Mouse (Mus musculus) hindbrain, embryonic 14.5 days (tissue): ENCODE measurements around the gene Gas7. TPM values are rescaled to one million over a fixed set of nuclear protein-coding genes. Genes with fewer than 3 reads are reported as not detected.

ENCODE experiments used
- ATAC-seq: fragments of 200-750 bp; cut with Nextera tagmentation; 2 replicates; pipeline ENCODE4 v1.8.0; 2017; ENCODE audit warnings: moderate number of reproducible peaks, mild to moderate bottlenecking, moderate TSS enrichment, moderate library complexity; ENCODE audit not compliant: low FRiP score
- DNase-seq: peaks from one replicate; pipeline ENCODE4 v3.0.0-alpha.2; 2015; ENCODE audit warnings: low spot score
- H3K27ac ChIP-seq: fragments of 300-500 bp; sonication (generic); 2 replicates; pipeline ENCODE4 v1.5.1; 2014; ENCODE audit warnings: mild to moderate bottlenecking, moderate library complexity
- H3K27me3 ChIP-seq: fragments of 300-500 bp; sonication (generic); 2 replicates; pipeline ENCODE4 v1.6.1; 2014; ENCODE audit warnings: mild to moderate bottlenecking, low read length, mixed read lengths; ENCODE audit not compliant: control insufficient read depth, insufficient read depth
- H3K36me3 ChIP-seq: fragments of 300-500 bp; sonication (generic); replicated peaks from 2 replicates; pipeline ENCODE4 v1.6.1; 2014; ENCODE audit not compliant: control insufficient read depth, insufficient read depth
- H3K4me1 ChIP-seq: fragments of 300-500 bp; sonication (generic); replicated peaks from 2 replicates; pipeline ENCODE4 v1.6.1; 2014; ENCODE audit warnings: antibody characterized with exemption, low read length, mixed read lengths; ENCODE audit not compliant: control insufficient read depth, insufficient read depth
- H3K4me2 ChIP-seq: fragments of 300-500 bp; sonication (generic); replicated peaks from 2 replicates; pipeline ENCODE4 v1.6.1; 2014; ENCODE audit warnings: mild to moderate bottlenecking, moderate library complexity
- H3K4me3 ChIP-seq: fragments of 300-500 bp; sonication (generic); replicated peaks from 2 replicates; pipeline ENCODE4 v1.5.1; 2014; ENCODE audit warnings: mild to moderate bottlenecking, low read length
- H3K9ac ChIP-seq: fragments of 300-500 bp; sonication (generic); 2 replicates; pipeline ENCODE4 v1.6.1; 2014
- H3K9me3 ChIP-seq: fragments of 300-500 bp; sonication (generic); 2 replicates; pipeline ENCODE4 v1.6.1; 2016; ENCODE audit warnings: low read length; ENCODE audit not compliant: control insufficient read depth
- WGBS: fragments of 180-500 bp; shearing (Covaris S2); extraction: QIAGEN DNeasy Blood & Tissue Kit; methylation state at CpG from one replicate; pipeline ENCODE4 v1.1.7; 2014; 5-methylcytosine and 5-hydroxymethylcytosine counted together
- polyA plus RNA-seq: library from polyadenylated mRNA; unstranded; fragments of >200 nt; fragmentation: Nextera tagmentation; extraction: Ambion mirVana; gene quantifications from 2 replicates; pipeline ENCODE4 v1.2.1, GENCODE M21; 2014

Gas7 gene
- polyA plus RNA-seq, 1 experiment from 2014 or later = 19.4 TPM

DNA sequence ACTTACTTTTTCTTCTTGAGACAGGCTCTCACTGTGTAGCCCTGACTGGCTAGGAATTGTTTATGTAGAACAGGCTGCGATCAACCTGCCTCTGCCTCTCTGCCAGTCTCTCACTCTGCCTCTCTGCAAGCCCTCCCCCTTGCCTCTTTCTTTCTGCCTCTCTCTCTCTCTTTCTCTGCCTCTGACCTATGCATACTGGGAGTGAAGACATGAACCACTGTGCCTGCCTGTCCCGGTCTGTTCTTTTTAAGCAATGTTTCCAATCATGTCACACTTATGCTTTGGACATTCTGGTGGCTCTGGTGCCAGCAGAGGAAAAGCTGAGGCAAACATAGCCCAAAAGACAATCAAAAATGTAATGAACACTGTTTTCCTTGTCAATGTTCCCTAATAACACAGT, 69.5 kb downstream of the Gas7 start:
- no peaks in the 10 kb centered on the region for H3K27me3 ChIP-seq
- 56% methylated on average over 2 of the region's 2 CpGs for WGBS
- H3K36me3 ChIP-seq = no peaks in the 10 kb centered on the region
- DNase-seq (no peak), ATAC-seq (no peak)
- H3K27ac ChIP-seq = no peak overlapping the region
- H3K9ac ChIP-seq = no peak overlapping the region
- H3K4me2 ChIP-seq = no peak overlapping the region
- H3K9me3 ChIP-seq = no peaks in the 10 kb centered on the region
- no peak overlapping the region for H3K4me3 ChIP-seq
- no peaks in the 10 kb centered on the region for H3K4me1 ChIP-seq

DNA sequence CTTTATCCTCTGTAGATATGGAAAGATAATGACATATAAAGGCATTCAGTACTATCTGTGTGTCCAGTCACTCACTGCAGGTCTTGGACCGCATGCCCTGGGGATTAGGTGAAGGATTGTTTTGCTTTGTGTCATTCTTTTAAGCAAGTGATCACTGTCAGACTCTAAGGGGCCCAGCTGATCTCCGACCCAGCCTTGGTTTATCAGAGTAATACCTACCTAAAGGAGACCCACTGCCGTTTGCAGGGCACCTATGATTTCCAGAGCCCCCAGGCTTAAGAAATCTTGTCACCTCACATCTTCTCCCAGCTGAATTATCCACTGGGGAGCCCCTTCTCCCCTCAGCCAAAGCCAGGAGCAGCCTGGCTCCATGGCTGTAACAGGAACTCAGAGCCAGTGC, 70.6 kb downstream of the Gas7 start:
- Histone ChIP-seq H3K27me3 (no peaks in the 10 kb centered on the region), H3K4me1 (no peaks in the 10 kb centered on the region), H3K4me2 (no peak overlapping the region), H3K9me3 (no peaks in the 10 kb centered on the region), H3K27ac (no peak overlapping the region), H3K36me3 (no peaks in the 10 kb centered on the region), H3K9ac (no peak overlapping the region), H3K4me3 (no peak overlapping the region)
- ATAC-seq = no peak
- WGBS = 72% methylated on average over 3 of the region's 3 CpGs
- no peak for DNase-seq

DNA sequence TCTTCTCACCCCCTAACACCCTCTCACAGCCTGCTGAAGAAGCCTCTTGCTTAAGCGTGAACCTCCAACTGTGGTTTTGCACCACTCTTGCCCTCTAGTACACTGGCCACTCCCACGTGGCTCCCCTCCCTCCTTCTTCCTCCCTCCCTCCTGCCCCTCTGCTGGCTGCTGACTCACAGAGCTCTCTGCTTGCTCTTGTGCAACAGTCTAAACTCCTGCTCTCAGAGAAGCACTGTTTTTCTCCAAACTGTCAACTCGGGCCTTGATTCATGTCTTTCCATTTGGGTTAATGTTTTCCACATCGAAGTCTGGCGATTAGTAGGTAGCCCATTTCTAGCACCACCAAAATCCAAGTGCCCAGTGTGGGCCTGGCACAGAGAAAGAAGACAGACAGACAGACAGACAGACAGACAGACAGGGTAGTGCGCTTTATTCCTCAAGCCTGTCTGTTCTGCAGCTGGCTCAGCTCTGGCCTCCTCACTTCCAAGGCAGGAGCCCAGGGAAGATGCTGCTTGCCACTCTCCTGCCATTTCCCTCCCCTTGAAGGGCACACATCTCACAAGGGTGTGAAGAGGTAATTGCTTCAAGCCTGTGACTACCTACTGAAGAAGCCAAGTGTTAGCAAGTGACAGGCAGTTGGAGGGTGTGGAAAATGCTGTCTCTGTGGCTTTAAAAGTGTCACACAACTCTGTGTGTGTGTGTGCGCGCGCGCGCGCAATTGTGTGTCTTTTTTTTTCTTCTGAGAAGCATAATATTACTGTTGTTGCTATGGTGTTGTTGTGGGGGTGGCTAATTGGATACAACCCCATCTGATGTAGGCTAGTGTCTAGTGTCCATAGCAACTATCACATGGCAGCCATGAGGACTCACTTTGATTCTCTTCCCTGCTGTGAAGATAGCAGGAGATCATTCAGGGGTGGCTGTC, 71.6 kb downstream of the Gas7 start:
- Histone ChIP-seq H3K36me3 (no peaks in the 10 kb centered on the region), H3K27me3 (no peaks in the 10 kb centered on the region), H3K4me2 (no peak overlapping the region), H3K9me3 (no peaks in the 10 kb centered on the region), H3K9ac (no peak overlapping the region), H3K4me3 (no peak overlapping the region), H3K4me1 (no peaks in the 10 kb centered on the region), H3K27ac (no peak overlapping the region)
- ATAC-seq (no peak), DNase-seq (no peak)
- 81% methylated on average over 12 of the region's 12 CpGs for WGBS

DNA sequence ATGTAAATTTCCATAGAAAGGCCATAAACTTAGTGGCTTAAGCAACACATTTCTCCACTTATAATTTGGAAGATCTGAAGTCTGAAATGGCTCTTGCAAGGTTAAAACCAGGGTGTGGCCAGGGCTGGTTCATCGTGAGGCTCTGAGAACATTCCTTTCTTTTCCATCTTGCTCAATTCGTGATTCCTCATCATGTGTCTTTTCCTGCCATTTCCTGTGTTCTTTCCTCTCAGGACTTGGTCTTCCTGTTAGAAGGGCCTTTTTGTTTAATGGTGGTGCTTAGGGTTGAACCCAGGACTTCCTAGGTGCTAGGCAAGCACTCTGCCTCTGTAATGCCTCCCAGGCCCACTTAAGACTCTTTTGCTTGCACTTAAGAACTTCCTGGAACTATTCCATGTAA, 76.0 kb downstream of the Gas7 start:
- no peak for DNase-seq
- Histone ChIP-seq H3K4me1 (no peaks in the 10 kb centered on the region), H3K9me3 (no peaks in the 10 kb centered on the region), H3K27ac (no peak overlapping the region), H3K4me2 (no peak overlapping the region), H3K36me3 (no peaks in the 10 kb centered on the region), H3K9ac (no peak overlapping the region), H3K4me3 (no peak overlapping the region), H3K27me3 (no peaks in the 10 kb centered on the region)
- ATAC-seq = no peak
- 86% methylated on average over 2 of the region's 2 CpGs for WGBS

DNA sequence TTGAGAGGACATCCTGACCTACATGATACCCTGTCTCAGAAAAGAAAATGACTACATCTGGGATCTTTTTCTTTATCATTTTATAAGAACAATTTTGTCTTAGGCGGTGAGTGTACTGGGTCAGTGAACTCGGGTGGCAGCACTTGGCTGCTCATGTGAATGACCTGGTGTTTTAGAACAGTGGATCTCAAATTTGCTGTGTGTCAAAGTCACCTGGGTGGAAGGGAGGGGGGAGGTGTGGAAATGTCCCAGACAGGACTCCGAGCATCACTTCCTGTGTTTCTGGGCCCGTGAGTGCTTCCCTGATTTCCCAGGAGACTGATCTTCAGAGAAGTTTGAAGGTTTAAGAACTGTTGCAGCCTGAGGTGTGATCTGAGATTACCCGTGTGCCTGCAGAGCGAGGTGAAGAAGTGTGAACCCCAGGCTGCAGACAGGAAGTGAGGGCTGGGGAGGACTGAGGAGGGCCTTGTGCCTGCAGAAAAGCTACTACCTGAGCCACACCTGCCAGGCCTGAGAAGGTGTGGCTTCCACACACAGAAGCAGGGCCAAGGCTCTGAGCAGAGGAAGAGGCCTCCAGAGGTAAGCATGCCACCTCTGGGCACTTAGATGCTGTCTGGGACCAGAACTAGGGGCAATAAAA, 76.8 kb downstream of the Gas7 start:
- ATAC-seq = no peak
- WGBS = 83% methylated on average over 6 of the region's 6 CpGs
- DNase-seq = no peak
- Histone ChIP-seq H3K9ac (no peak overlapping the region), H3K27me3 (no peaks in the 10 kb centered on the region), H3K4me2 (no peak overlapping the region), H3K9me3 (no peaks in the 10 kb centered on the region), H3K4me3 (no peak overlapping the region), H3K36me3 (no peaks in the 10 kb centered on the region), H3K4me1 (no peaks in the 10 kb centered on the region), H3K27ac (no peak overlapping the region)

DNA sequence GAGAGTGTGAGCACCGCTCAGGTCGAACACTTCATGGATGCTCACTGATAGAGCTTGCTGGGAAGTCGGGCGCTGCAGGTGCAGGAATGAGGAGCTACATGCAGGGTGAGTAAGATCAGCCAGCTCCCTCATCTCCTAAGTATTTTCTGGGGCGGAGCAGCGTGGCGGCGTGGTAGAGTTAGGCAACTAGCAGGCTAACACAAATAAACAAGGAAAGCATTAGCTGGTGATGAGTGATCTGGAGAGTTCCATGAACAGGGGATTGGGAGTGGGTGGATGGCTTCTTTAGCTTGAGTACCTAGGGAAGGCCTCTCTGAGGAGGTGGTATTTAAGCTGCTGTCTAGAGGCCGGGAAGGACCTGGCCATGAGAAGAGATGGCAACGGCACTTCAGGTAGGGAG, 77.5 kb downstream of the Gas7 start:
- 88% methylated on average over 10 of the region's 10 CpGs for WGBS
- Histone ChIP-seq H3K4me1 (no peaks in the 10 kb centered on the region), H3K27me3 (no peaks in the 10 kb centered on the region), H3K36me3 (no peaks in the 10 kb centered on the region), H3K9me3 (no peaks in the 10 kb centered on the region), H3K27ac (no peak overlapping the region), H3K4me2 (no peak overlapping the region), H3K4me3 (no peak overlapping the region), H3K9ac (no peak overlapping the region)
- no peak for DNase-seq
- no peak for ATAC-seq

DNA sequence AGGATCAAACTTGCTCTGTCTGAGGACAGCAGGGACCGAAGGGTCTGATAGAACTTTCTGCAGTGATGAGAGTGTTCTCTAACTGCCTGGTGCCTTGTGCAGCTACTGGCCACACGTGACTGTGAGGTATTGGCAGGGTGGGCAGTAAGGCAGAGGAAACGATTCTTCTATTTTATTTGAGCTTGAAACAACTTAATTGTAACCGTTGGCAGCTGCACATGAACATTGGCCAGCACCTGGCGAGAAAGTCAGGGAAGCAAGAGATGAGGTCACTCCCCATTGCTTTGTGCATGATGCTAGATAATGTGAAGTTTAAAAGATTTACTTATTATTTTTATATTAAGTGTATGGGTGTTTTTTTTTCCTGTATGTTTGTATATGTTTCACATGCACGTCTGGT, 77.9 kb downstream of the Gas7 start:
- no peak for ATAC-seq

DNA sequence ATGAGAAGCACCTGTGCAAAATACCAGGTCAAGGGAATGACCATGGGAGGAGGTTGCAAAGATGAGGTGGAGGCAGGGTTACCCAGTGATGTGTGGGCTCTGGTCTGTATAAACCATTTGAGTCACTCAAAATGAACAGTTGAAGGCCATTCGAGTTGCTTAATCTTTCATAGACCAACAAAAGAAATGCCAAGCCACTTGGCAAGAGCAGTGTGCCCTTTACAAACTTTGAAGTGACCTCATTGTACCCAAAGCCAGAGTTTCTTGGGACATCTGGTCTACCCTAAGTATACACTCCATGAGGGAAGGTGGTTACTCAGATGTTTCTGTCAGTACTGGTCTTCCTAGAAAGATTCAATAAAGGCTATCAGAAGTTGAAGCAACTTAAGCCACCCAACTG, 80.5 kb downstream of the Gas7 start:
- no peak overlapping the region for H3K9ac ChIP-seq
- H3K36me3 ChIP-seq = no peaks in the 10 kb centered on the region
- H3K27ac ChIP-seq = no peak overlapping the region
- no peak overlapping the region for H3K4me2 ChIP-seq
- no peak overlapping the region for H3K4me3 ChIP-seq
- DNase-seq (no peak), ATAC-seq (no peak)
- WGBS = 82% methylated on average over 1 of the region's 1 CpGs
- H3K4me1 ChIP-seq = no peaks in the 10 kb centered on the region
- no peaks in the 10 kb centered on the region for H3K9me3 ChIP-seq
- H3K27me3 ChIP-seq = no peaks in the 10 kb centered on the region

More for the DNA sequence above, 77.9 kb downstream of the Gas7 start:
- no peaks in the 10 kb centered on the region for H3K27me3 ChIP-seq
- no peak overlapping the region for H3K4me3 ChIP-seq
- H3K27ac ChIP-seq = no peak overlapping the region
- H3K4me2 ChIP-seq = no peak overlapping the region
- no peak overlapping the region for H3K9ac ChIP-seq
- no peaks in the 10 kb centered on the region for H3K36me3 ChIP-seq
- 91% methylated on average over 6 of the region's 6 CpGs for WGBS
- DNase-seq = no peak
- H3K4me1 ChIP-seq = no peaks in the 10 kb centered on the region
- no peaks in the 10 kb centered on the region for H3K9me3 ChIP-seq

DNA sequence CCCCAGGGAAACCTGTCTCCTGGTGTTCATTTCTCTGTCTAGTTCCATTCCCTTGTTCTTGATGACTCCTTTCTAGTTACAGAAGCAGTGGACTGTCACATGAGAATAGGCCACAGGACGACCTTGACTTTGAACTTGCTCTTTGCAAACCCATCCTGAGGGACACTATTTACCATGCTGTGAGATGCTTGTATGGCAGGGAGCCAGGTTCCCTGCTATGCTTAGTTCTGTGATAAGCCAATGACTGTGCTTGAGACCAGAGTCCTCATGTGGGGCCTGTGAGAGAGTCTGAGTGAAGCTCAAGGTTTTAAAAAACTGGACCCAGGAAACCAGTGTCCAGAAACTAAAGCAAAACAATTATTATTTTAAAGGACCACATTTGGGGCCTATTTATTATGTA, 81.2 kb downstream of the Gas7 start:
- no peak for ATAC-seq
- no peaks in the 10 kb centered on the region for H3K9me3 ChIP-seq
- H3K4me2 ChIP-seq = no peak overlapping the region
- H3K9ac ChIP-seq = no peak overlapping the region
- no peaks in the 10 kb centered on the region for H3K27me3 ChIP-seq
- no peak for DNase-seq
- no peak overlapping the region for H3K4me3 ChIP-seq
- no peak overlapping the region for H3K27ac ChIP-seq
- no peaks in the 10 kb centered on the region for H3K36me3 ChIP-seq
- H3K4me1 ChIP-seq = no peaks in the 10 kb centered on the region
- WGBS = 90% methylated on average over 1 of the region's 1 CpGs
